Mouse (Mus musculus) embryo, embryonic 11.5 days (tissue): ENCODE measurements at regions not wholly inside any gene's neighbourhood (a gene's known extent, or its start where the extent isn't known, plus 50 kb on each side); places are given as distances from the start of the nearest gene placed in this dataset.

Experiments used
- DNase-seq: peaks from one replicate; pipeline ENCODE4 v3.0.0-alpha.2; 2012; ENCODE audit warnings: low read depth, low spot score

DNA sequence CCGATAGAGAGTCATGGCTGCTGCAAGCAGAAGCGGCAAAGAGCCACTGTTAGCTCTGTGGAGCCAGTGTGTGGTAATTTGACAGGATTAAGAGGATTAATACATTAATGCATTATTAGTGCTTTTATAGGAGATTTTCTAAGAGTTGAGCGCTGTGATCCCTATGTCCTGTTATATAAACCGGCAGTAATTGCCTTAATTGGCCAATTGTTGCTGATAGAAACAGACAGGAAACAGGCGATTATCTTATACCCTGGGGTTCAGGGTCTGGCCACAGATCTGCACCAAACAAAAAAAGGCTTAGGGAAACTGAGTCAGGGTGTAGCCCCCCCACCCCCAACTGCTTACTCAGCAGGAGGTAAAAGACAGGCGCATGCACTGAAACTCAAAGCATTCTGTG, 436.7 kb downstream of the Cdk5rap2 start:
- DNase-seq: no peak

DNA sequence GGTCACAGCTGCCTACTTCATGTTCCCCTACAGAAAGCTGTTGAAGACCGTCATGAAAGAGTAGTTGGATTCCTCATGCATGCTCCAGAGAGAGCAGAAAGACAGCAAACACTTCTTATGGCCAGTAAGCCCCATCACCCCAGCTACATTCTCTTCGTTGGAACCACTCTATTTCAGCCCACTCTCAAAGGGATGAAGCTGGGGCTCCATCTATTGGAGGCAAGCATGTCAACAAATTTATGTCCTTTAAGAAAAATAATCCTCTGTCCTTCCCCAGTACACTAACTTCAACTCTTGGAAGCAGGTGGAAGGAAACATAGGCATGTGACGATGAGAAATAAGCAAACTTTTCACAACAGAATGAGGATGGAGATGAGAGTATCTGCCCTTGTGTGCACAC, 438.5 kb downstream of the Cdk5rap2 start:
- no peak for DNase-seq

DNA sequence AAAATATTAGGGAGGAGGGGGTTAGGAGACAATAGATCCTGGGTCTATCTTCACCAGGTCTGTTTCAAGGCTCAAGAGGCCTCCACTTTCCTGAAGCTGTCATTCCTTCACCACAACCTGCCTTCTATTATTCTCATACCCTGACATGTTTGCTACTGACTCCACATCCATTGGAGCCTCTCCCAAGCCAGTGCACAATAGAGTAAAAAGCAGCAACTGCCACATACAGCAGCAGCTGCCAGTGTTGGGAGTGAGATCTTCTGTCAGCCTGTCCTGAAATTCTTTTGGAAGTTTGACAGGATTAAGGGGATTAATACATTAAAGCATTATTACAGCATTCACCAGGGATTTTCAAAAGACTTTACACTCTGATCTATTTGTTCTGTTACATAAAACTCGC, 441.8 kb downstream of the Cdk5rap2 start:
- no peak for DNase-seq
